Mouse (Mus musculus) heart, embryonic 14.5 days (tissue): ENCODE data around the gene Mvb12b. TPM values are rescaled to one million over a fixed set of nuclear protein-coding genes. Genes with fewer than 3 reads are reported as not detected.

Source experiments
- ATAC-seq: fragments of 200-750 bp; cut with Nextera tagmentation; 2 replicates; pipeline ENCODE4 v1.8.0; 2017; ENCODE audit warnings: low read depth, moderate TSS enrichment; ENCODE audit not compliant: insufficient number of reproducible peaks, insufficient read depth, low FRiP score
- H3K27ac ChIP-seq, 2 experiments: fragments of 200-500 bp in 1 of 2; fragments of 300-500 bp in 1 of 2; sonication (generic) in 1 of 2; replicated peaks in 1 of 2; 2 replicates each; pipeline ENCODE4 v1.5.1; 2012 to 2014; ENCODE audit warnings: low read depth in 2 of 2, low read length in 2 of 2, control low read depth in 1 of 2, mild to moderate bottlenecking in 1 of 2, mixed read lengths in 1 of 2; ENCODE audit not compliant: control insufficient read depth in 1 of 2, insufficient read depth in 1 of 2
- H3K27me3 ChIP-seq: fragments of 300-500 bp; sonication (generic); 2 replicates; pipeline ENCODE4 v1.6.1; 2014; ENCODE audit warnings: mild to moderate bottlenecking, low read length, control low read depth; ENCODE audit not compliant: control insufficient read depth, insufficient read depth
- H3K36me3 ChIP-seq: fragments of 300-500 bp; sonication (generic); 2 replicates; pipeline ENCODE4 v1.6.1; 2014; ENCODE audit warnings: mild to moderate bottlenecking, control low read depth, low read length, mixed read lengths; ENCODE audit not compliant: control insufficient read depth, insufficient read depth
- H3K4me1 ChIP-seq, 2 experiments: fragments of 200-500 bp in 1 of 2; fragments of 300-500 bp in 1 of 2; sonication (generic) in 1 of 2; 2 replicates each; pipeline ENCODE4 v1.6.1; 2012 to 2014; ENCODE audit warnings: low read length in 2 of 2, control low read depth in 1 of 2, mixed read lengths in 1 of 2; ENCODE audit not compliant: control insufficient read depth in 2 of 2, insufficient read depth in 2 of 2
- H3K4me2 ChIP-seq: fragments of 300-500 bp; sonication (generic); 2 replicates; pipeline ENCODE4 v1.6.1; 2014; ENCODE audit warnings: mild to moderate bottlenecking, low read length
- H3K4me3 ChIP-seq, 2 experiments: fragments of 200-500 bp in 1 of 2; fragments of 300-500 bp in 1 of 2; sonication (generic) in 1 of 2; 2 replicates each; pipeline ENCODE4 v1.5.1; 2012 to 2014; ENCODE audit warnings: low read length in 2 of 2, mild to moderate bottlenecking in 2 of 2, control low read depth in 1 of 2, low read depth in 1 of 2, moderate library complexity in 1 of 2; ENCODE audit not compliant: control insufficient read depth in 1 of 2, insufficient read depth in 1 of 2
- H3K9ac ChIP-seq: fragments of 300-500 bp; sonication (generic); 2 replicates; pipeline ENCODE4 v1.6.1; 2014; ENCODE audit warnings: mild to moderate bottlenecking, low read length
- H3K9me3 ChIP-seq: fragments of 300-500 bp; sonication (generic); 2 replicates; pipeline ENCODE4 v1.6.1; 2016; ENCODE audit warnings: low read length, control low read depth; ENCODE audit not compliant: control insufficient read depth
- WGBS: fragments of 180-500 bp; shearing (Covaris S2); extraction: QIAGEN DNeasy Blood & Tissue Kit; methylation state at CpG from one replicate; pipeline ENCODE4 v1.1.7; 2014; 5-methylcytosine and 5-hydroxymethylcytosine counted together
- polyA plus RNA-seq: library from polyadenylated mRNA; unstranded; fragments of >200 nt; fragmentation: Nextera tagmentation; extraction: Ambion mirVana; gene quantifications from 2 replicates; pipeline ENCODE4 v1.2.1, GENCODE M21; 2014

The Mvb12b gene
- polyA plus RNA-seq, 1 experiment from 2014 or later: 10.4 TPM

DNA sequence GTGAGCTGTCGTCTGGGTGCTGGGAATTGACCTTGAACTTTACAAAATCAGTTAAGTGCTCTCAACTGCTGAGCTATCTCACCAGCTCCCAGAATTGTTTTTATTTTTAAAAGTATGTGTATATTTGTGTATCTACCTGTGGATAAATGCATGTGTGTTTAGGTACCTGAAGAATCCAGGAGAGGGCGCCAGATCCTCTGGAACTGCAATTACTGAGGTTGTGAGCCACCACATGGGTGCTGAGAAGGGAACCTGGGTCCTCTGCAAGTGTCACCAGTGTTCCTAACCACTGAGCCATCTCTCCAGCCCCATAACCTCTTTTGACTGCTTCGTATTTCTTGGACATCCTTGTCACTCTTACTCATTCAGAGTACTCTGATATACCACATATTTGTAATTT is 193.8 kb downstream of the Mvb12b start:
- Histone ChIP-seq H3K9me3 (peaks cover 10% of the 10 kb centered on the region), H3K4me1 (peaks cover 4 to 6% of the 10 kb centered on the region in 2 experiments; a peak in 2 of 4 replicates), H3K9ac (no peak overlapping the region), H3K27me3 (peaks cover 3% of the 10 kb centered on the region), H3K36me3 (no peaks in the 10 kb centered on the region), H3K4me2 (no peak overlapping the region), H3K27ac (no peak overlapping the region), H3K4me3 (no peak overlapping the region)
- 66% methylated on average over 3 of the region's 3 CpGs for WGBS
- no peak for ATAC-seq

DNA sequence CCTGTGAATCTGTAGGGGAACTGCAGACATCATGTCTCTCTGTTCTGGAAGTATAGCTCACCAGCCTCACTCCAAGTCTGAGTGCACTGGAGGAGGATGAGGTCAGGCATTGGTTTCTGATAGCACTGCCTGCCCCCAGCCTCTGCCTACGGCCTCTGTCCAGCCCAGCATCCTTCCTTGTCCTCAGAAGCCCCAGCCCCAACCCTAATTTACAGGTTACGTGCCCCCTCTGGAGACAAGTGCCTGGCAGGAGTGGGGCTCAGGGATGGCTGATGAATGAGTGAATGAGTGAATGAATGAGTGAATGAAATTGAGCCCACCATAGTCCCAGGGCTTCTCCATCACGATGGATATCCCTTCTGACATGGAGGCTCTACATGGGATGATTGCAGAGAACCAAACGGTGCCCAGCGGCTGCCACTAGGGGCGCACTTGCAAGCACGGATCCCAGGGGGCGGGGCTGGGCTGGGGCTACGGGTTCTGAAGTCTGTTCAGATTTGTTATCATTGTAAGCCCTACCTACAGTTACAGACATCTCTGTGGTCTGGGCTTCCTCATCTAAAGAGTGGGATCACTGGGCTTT is 197.8 kb downstream of the Mvb12b start:
- ATAC-seq: no peak
- H3K27ac ChIP-seq: no peak overlapping the region

DNA sequence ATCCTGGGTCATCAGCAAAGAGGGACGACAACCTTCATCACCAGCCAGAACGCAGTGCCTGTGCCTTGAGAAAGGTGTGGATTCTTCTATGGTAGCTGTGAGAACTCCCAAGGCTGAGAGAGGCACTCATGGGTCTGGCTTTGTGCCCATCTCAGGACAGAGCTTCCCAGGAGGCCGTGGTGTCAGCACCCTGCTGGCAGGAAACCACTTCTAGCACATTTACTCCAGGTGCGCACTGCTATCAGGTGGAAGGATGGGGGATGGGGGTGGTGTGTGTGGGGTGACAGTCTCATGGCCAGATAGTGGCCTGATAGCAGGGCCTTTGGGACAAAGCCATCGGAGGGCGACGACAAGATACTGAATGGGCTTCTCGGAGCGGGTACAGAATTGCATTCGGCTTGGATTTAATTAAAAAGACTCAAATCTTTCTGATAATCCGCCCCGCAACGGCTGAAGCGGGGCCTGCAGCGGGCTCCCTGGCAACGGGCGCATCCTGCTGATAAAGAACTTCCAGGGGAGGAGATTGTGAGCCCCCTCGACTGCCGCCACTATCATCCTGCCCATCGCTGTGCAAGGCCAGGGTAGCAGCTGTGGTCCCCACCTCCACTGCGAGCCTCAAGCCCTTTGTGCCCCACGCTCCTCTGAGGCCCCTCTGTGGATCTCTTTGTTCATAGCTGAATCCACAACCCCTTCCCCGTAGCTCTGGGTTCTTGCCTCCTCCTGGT is 198.4 kb downstream of the Mvb12b start:
- Histone ChIP-seq H3K4me2 (no peak overlapping the region), H3K9me3 (no peaks in the 10 kb centered on the region), H3K9ac (no peak overlapping the region), H3K27ac (no peak overlapping the region), H3K4me3 (no peak overlapping the region), H3K4me1 (peaks cover 4 to 6% of the 10 kb centered on the region in 2 experiments; a peak in 2 of 4 replicates), H3K27me3 (peaks cover 16% of the 10 kb centered on the region), H3K36me3 (no peaks in the 10 kb centered on the region)
- ATAC-seq: no peak
- 29% methylated on average over 23 of the region's 23 CpGs for WGBS

More for the DNA sequence above, 197.8 kb downstream of the Mvb12b start:
- Histone ChIP-seq H3K9me3 (no peaks in the 10 kb centered on the region), H3K9ac (no peak overlapping the region), H3K4me2 (no peak overlapping the region), H3K4me3 (no peak overlapping the region), H3K36me3 (no peaks in the 10 kb centered on the region), H3K27me3 (peaks cover 15% of the 10 kb centered on the region), H3K4me1 (peaks cover 4 to 6% of the 10 kb centered on the region in 2 experiments; a peak in 2 of 4 replicates)
- WGBS: 26% methylated on average over 9 of the region's 9 CpGs

DNA sequence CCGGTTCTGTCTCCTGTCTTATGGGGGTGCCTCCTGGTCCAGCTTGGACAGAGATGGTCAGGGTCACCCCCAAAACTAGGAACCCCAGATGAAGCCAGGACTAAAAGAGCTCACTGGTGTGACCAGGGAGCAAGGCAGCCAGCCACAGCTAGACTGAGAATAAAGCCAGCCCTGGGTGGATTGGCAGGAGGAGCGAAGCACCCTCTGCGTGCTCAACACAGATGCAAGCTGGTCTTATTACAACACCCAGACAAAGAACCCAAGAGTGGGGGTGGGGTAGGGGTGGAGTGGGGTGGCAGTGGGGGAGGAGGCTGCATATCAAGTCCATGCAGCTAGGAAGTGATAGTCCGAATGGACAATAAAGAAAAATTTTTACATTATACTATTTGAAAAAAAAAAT is 204.2 kb downstream of the Mvb12b start:
- H3K27ac ChIP-seq: no peak overlapping the region
- no peak for ATAC-seq
- no peaks in the 10 kb centered on the region for H3K4me1 ChIP-seq
- H3K4me2 ChIP-seq: no peak overlapping the region
- H3K27me3 ChIP-seq: peaks cover 19% of the 10 kb centered on the region
- H3K36me3 ChIP-seq: no peaks in the 10 kb centered on the region
- WGBS: 74% methylated on average over 4 of the region's 4 CpGs
- no peak overlapping the region for H3K4me3 ChIP-seq
- no peaks in the 10 kb centered on the region for H3K9me3 ChIP-seq
- no peak overlapping the region for H3K9ac ChIP-seq

DNA sequence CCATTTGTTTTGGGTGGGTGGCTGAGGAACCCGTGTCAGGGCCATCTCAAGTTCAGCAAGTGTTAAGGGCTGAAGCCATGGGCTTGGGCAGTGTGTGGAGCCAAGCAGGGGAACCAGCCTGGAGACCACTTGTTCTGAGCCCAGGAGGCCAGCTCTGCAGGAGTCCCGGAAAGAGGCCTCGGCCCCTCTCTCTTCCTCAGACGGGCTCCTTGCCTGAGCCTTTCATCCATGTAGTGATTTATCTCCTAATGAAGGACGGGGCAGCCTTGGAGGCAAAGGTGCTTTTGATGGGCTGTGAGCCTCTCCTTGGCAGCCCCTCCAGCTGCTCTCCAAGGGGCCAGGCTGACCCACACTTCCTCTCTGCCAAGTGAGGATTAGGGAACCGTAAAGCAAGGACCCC is 204.7 kb downstream of the Mvb12b start:
- 37% methylated on average over 6 of the region's 6 CpGs for WGBS

DNA sequence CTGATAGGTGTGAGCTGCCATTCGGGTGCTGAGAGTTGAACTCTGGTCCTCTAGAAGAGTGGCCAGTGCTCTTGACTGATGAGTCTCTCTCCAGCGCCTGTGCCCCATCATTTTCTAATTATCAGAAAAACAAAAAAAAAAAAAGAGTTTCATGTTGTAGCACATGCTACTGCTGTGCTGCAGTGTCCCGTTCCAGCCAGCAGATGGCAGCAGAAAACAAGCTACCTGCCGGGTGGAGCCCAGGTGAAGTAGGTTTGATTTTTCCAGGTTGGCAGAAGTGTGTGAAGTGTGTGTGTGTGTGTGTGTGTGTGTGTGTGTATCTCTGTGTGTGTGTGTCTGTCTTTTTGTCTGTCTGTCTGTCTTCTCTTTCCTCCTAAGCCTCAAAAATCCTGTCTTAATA is 205.5 kb downstream of the Mvb12b start:
- no peak overlapping the region for H3K9ac ChIP-seq
- H3K27me3 ChIP-seq: peaks cover 11% of the 10 kb centered on the region; the same call in 1 of the 2 replicates
- 15% methylated on average over 4 of the region's 4 CpGs for WGBS
- H3K36me3 ChIP-seq: no peaks in the 10 kb centered on the region
- ATAC-seq: no peak
- no peak overlapping the region for H3K27ac ChIP-seq
- no peak overlapping the region for H3K4me2 ChIP-seq
- H3K4me1 ChIP-seq: no peaks in the 10 kb centered on the region; a peak in 1 of 4 replicates
- no peak overlapping the region for H3K4me3 ChIP-seq
- H3K9me3 ChIP-seq: no peaks in the 10 kb centered on the region

More for the DNA sequence above, 204.7 kb downstream of the Mvb12b start:
- no peak overlapping the region for H3K4me3 ChIP-seq
- H3K36me3 ChIP-seq: no peaks in the 10 kb centered on the region
- H3K9ac ChIP-seq: no peak overlapping the region
- H3K27me3 ChIP-seq: peaks cover 14% of the 10 kb centered on the region
- H3K9me3 ChIP-seq: no peaks in the 10 kb centered on the region
- H3K4me2 ChIP-seq: no peak overlapping the region
- H3K27ac ChIP-seq: no peak overlapping the region
- no peaks in the 10 kb centered on the region for H3K4me1 ChIP-seq
- ATAC-seq: no peak
